Mouse (Mus musculus) CH12.LX (cell line): ENCODE measurements around the gene Dnm2.

Experiments used
- CTCF ChIP-seq, 2 experiments: IDR thresholded peaks in 1 of 2; conservative IDR thresholded peaks in 1 of 2; 2 replicates each; pipeline ENCODE4 v1.5.1; 2011 to 2012; ENCODE audit warnings: low read depth in 2 of 2, low read length in 2 of 2, improper control_type of control experiment in 1 of 2, inconsistent platforms in 1 of 2, mild to moderate bottlenecking in 1 of 2, moderate library complexity in 1 of 2
- ELF1 ChIP-seq: IDR thresholded peaks from 2 replicates; pipeline ENCODE4 v1.6.1; 2014; ENCODE audit warnings: low read depth, mild to moderate bottlenecking, inconsistent platforms, low read length, improper control_type of control experiment
- EP300 ChIP-seq: IDR thresholded peaks from 2 replicates; pipeline ENCODE4 v1.6.1; 2011; ENCODE audit warnings: low read length, improper control_type of control experiment
- MAFK ChIP-seq: IDR thresholded peaks from 2 replicates; pipeline ENCODE4 v1.6.1; 2011; ENCODE audit warnings: low read length, improper control_type of control experiment; ENCODE audit not compliant: insufficient replicate concordance
- MXI1 ChIP-seq: IDR thresholded peaks from 2 replicates; pipeline ENCODE4 v1.6.1; 2011; ENCODE audit warnings: mild to moderate bottlenecking, low read depth, low read length, improper control_type of control experiment
- POLR2A ChIP-seq: IDR thresholded peaks from 2 replicates; pipeline ENCODE4 v1.6.1; 2011; ENCODE audit warnings: low read depth, mild to moderate bottlenecking, improper control_type of control experiment, low read length
- RCOR1 ChIP-seq: conservative IDR thresholded peaks from 2 replicates; pipeline ENCODE4 v1.6.1; 2012; ENCODE audit warnings: low read depth, mild to moderate bottlenecking, inconsistent platforms, low read length, improper control_type of control experiment
- UBTF ChIP-seq: IDR thresholded peaks from 2 replicates; pipeline ENCODE4 v1.6.1; 2012; ENCODE audit warnings: low read depth, mild to moderate bottlenecking, inconsistent platforms, low read length, improper control_type of control experiment, moderate library complexity
- USF2 ChIP-seq: conservative IDR thresholded peaks from 2 replicates; pipeline ENCODE4 v1.6.1; 2011; ENCODE audit warnings: low read depth, low read length, improper control_type of control experiment
- ZKSCAN1 ChIP-seq: IDR thresholded peaks from 2 replicates; pipeline ENCODE4 v1.6.1; 2012; ENCODE audit warnings: low read depth, inconsistent platforms, low read length, improper control_type of control experiment, borderline replicate concordance

GRCm38 (mm10) chr9:21383966-21384365, 40.7 kb upstream of the Dnm2 start:
- TF ChIP-seq UBTF, result no peak
- TF ChIP-seq CTCF (conservative IDR thresholded peaks at IDR 0.05 in 1 of 2, IDR thresholded peaks at IDR 0.05 in 1 of 2; ENCODE audit: low read depth in 2 of 2, low read length in 2 of 2), result no peak
- no peak for TF ChIP-seq ZKSCAN1
- TF ChIP-seq MXI1, result no peak
- TF ChIP-seq POLR2A, result no peak
- no peak for TF ChIP-seq EP300
- no peak for TF ChIP-seq ELF1
- no peak for TF ChIP-seq MAFK
- TF ChIP-seq RCOR1, result no peak
- TF ChIP-seq USF2, result no peak
